Mouse (Mus musculus): ENCODE data around the gene Olfr922.

DNA sequence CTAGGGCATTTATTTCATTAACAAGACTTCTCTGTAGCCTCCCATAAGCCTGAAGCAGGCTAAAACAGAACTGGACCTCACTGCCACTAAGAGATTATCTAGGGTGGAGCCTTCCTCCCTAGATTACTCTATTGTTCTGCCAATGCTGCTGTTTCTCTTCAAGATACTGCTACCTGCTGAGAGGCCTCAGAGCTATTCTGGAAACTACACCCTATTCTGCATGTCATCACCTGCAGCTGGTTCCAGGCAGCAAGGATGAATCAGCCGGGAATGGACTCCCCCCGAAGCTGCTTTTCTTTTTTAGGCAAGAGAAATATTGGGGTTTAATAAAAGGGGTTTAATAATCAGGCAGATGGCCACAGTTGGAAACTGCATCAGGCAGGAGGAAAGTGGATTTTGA, 18.6 kb downstream of the Olfr922 start:
- no peak for TF ChIP-seq CTCF (IDR thresholded peaks at IDR 0.05 in 2 of 3, conservative IDR thresholded peaks at IDR 0.05 in 1 of 3; ENCODE audit: control insufficient read depth in 1 of 3, insufficient read depth in 1 of 3, low read depth in 2 of 3, low read length in 3 of 3, poor library complexity in 1 of 3, severe bottlenecking in 1 of 3)
- TF ChIP-seq TCF12 (IDR thresholded peaks at IDR 0.05; ENCODE audit: low read depth, low read length) = no peak
- no peak for TF ChIP-seq TAL1 (IDR thresholded peaks at IDR 0.05; ENCODE audit: low read length)
- no peak for TF ChIP-seq EP300 (IDR thresholded peaks at IDR 0.05; ENCODE audit: low read depth in 1 of 2, low read length in 2 of 2)
- no peak for TF ChIP-seq MAX (IDR thresholded peaks at IDR 0.05; ENCODE audit: low read length)
- TF ChIP-seq POLR2A (IDR thresholded peaks at IDR 0.05; ENCODE audit: control insufficient read depth in 1 of 2, insufficient read depth in 1 of 2, low read depth in 1 of 2, low read length in 2 of 2, poor library complexity in 1 of 2) = no peak
- no peak for TF ChIP-seq E2F4 (IDR thresholded peaks at IDR 0.05; ENCODE audit: borderline replicate concordance, low read depth, low read length)
